Mouse (Mus musculus) effector memory CD4-positive, alpha-beta T cell, adult 5 months (primary cell): Measurements from ENCODE around the gene Actl10. TPM values are rescaled to one million over a fixed set of nuclear protein-coding genes. Genes with fewer than 3 reads are reported as not detected.

Experiments
- polyA plus RNA-seq: library from polyadenylated mRNA; unstranded; fragments of 100-300 nt; shearing (Covaris generic); gene quantifications from one replicate; pipeline ENCODE4 v1.2.1, GENCODE M21; 2017

Actl10 gene
- polyA plus RNA-seq: not detected

DNA sequence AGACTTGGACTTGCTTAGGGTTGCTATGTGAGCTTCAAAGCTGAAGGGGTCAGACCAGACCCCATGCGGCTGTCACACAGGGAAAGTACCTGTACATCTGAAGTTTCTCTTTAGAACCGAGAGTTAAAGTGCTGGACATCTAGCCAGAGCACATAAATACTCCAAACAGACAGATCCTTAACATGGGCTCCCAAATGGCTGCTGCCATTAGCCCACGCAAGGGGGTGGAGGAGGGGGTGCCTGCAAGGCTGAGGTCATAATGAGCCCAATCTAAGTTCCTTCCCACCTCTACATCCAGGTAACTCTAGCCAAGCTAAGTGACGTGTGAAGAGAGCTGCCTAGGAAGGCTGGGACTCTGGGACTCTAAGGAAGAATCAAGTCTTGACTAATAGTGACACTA, at the start of gene Actl10:
Gene Actl10, plus strand, starts transcription at position 301 of the 400 bp plus-strand sequence.

DNA sequence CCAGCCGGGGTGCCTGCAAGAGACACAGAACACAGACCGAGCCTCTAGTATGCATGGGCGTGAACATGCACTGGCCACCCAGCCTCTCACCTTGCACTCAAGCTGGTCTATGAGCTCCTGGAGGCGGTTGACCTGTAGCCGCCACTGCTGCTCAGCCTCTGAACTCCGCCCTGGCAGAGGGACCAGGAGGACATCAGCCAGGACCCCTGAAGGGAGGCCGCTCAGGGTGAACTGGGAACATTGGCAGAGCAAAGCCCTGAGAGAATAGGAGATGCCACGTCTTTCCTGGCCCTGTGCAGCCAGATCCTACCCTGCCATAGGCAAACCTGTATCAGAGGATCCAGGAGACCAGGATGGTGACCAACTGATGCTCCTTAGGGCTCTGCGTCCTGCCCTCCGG, 4.9 kb upstream of the Actl10 start, which contains the start of gene 1700003F12Rik:
Gene 1700003F12Rik, plus strand, starts transcription at position 375 of the 400 bp plus-strand sequence.

DNA sequence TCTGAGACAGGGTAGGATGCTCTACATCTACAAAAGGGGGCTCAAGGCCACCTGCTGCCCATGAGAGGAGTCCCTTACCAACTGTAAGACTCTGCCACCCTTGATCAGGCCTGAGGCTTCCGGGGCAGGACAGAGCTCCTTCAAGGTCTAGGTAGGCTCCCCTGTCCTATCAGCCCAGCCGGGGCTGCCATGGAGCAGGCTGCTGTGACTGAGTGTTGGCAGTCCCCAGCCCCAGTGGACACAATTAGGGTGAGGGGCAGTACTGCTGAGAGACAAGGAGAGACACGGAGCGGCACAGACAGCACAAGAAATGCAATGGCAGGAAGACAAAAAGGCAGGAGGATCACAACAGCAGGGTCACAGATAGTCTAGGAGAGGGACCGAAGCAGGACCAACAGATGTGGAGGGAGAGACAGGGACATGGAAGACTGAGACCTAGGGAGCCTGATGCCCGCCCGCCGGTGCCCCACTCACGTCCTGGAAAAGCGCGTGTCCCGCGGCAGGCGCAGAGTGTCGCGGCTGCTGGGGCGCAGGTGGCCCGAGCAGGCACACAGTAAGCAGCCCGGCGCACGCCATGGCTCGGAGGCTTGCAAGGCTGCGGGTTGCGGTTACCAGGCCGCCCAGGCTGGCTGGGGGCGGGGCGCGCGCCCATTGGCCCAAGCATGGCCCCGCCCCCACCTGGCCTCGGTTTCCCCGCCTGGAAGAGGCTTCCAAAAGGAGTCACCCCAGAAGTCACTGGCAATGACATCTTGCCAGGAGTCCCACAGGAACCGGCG, 6.9 kb downstream of the Actl10 start, which contains the start of gene Necab3:
Gene Necab3, minus strand, starts transcription at position 627 of the 776 bp plus-strand sequence.

DNA sequence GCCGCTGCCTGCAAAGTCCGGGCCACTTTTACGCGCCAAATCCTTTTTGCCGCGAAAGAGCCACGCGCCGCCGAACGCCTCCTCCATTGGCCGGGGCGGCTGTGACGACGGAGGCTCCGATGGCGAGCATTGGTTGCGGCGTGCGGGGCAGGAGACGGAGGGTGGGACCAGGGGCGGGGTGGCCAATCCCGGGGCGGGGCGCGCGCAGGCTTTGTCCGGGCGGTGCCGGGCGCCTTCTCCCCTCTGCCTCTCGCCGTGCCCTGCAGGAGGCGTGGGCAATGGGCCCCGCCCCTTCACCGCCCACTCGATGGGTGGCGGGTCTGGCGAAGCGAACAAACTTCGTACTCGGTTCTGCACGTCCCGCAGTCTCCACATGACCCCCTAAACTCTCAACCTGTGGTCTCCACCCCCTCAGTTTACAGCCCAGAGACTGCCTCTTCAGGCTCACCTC, 18.3 kb downstream of the Actl10 start, which contains the start of gene E2f1:
Gene E2f1, minus strand, starts transcription at position 57 of the 451 bp plus-strand sequence.

Other genes with a start within 250 kb of the Actl10 start
- gene Bpifb9b, start 244.5 kb upstream of the Actl10 start, polyA plus RNA-seq: not detected
- 12.8 TPM for gene Cdk5rap1, start 178.8 kb upstream of the Actl10 start, polyA plus RNA-seq
- gene Snta1, start 143.7 kb upstream of the Actl10 start, polyA plus RNA-seq: not detected
- 23.1 TPM for gene Cbfa2t2, start 115.3 kb upstream of the Actl10 start, polyA plus RNA-seq
- not detected for gene 1700003F12Rik, start 4.7 kb upstream of the Actl10 start, polyA plus RNA-seq
- gene Necab3, start 7.1 kb downstream of the Actl10 start, polyA plus RNA-seq: not detected
- gene E2f1, start 18.1 kb downstream of the Actl10 start, polyA plus RNA-seq: 2.4 TPM
- 10.0 TPM for gene Pxmp4, start 51.9 kb downstream of the Actl10 start, polyA plus RNA-seq
- 0.57 TPM for gene Zfp341, start 61.5 kb downstream of the Actl10 start, polyA plus RNA-seq
- gene 4930519P11Rik, start 61.7 kb downstream of the Actl10 start, polyA plus RNA-seq: not detected
- gene Chmp4b, start 99.9 kb downstream of the Actl10 start, polyA plus RNA-seq: 20.5 TPM
- gene Gm14214, start 218.3 kb downstream of the Actl10 start, polyA plus RNA-seq: not detected
- 146 TPM for gene Raly, start 239.3 kb downstream of the Actl10 start, polyA plus RNA-seq
- gene a, start 239.6 kb downstream of the Actl10 start, polyA plus RNA-seq: not detected